Comparison of ENCODE assay signal across 20 mouse cellular contexts in the genomic region with DNA sequence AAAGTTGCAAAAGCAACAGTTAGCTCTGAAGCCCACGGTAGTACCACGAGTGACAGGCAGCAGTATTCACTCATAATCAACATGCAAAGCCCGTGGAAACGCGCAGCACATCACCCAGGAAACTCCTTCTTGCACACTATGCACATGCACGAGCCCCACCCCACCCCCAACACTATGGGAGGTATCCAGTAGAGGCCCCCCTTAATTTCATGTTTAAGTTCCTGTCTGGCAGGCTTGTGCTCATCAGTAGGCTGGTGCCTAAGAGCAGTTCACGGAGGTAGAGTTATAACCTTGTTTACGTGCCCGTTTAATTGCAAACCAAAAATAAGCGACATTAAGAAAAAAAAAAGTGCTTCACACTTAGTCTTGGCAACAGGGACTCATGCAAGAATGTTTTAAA.
DNase-seq lines count a peak whose midpoint lies in the region; ATAC-seq and TF ChIP-seq lines count a peak whose summit lies in the region.
"Had no signal": no experiment of that assay in that cellular context is flagged by ENCODE, and none has a peak within 500 bp of the region (broad histone marks: within the 10 kb centered on the region; RNA-seq: fewer than 3 reads in every experiment).

No protein-coding gene starts in this region.

- WGBS in lung, embryonic 16.5 days, result 46% methylated on average over 10 of the region's 10 CpGs
- WGBS in bone marrow, adult 2 months, result 75% methylated on average over 10 of the region's 10 CpGs
- WGBS in heart, embryonic 10.5 days, result 92% methylated on average over 10 of the region's 10 CpGs

- TF ChIP-seq CTCF in bone marrow, adult 2 months (IDR thresholded peaks at IDR 0.05; ENCODE audit: control insufficient read depth, insufficient read depth, low read length), result no peak

- no peak for DNase-seq in lung, postnatal 4 days
- DNase-seq in CD4-positive helper T cell, adult 2 months (ENCODE audit: low read depth, low spot score), result peak; percentile 35
- peak; percentile 27 for DNase-seq in thymus, postnatal 25 days
- no peak for DNase-seq in retina, postnatal 1 day
- DNase-seq in heart, embryonic 10.5 days (ENCODE audit: low spot score), result no peak
- DNase-seq: cerebellum, adult 8-10 months; gastrocnemius, adult 2 months; heart, postnatal 14 days; kidney, adult 8-10 months; kidney, postnatal 14 days; left cerebral cortex, postnatal 4 days; right cerebral cortex, adult 18-20 months had no signal

- H3K4me2 ChIP-seq in lung, embryonic 16.5 days (ENCODE audit: low read depth, low read length), result no peak overlapping the region
- H3K4me2 ChIP-seq: forebrain, embryonic 12.5 days; heart, embryonic 12.5 days; hindbrain, embryonic 13.5 days; midbrain, embryonic 11.5 days; stomach, embryonic 15.5 days had no signal

- no peaks in the 10 kb centered on the region for H3K27me3 ChIP-seq in lung, embryonic 16.5 days (ENCODE audit: control insufficient read depth, insufficient read depth, low read depth, low read length)
- H3K27me3 ChIP-seq in heart, embryonic 10.5 days (ENCODE audit: insufficient read depth, poor library complexity, severe bottlenecking), result peaks cover 16% of the 10 kb centered on the region; the same call in 1 of the 2 replicates
- H3K27me3 ChIP-seq: forebrain, embryonic 12.5 days; heart, embryonic 12.5 days; hindbrain, embryonic 13.5 days; stomach, embryonic 15.5 days had no signal

- no peak overlapping the region for H3K4me3 ChIP-seq in lung, embryonic 16.5 days (ENCODE audit: low read length)
- no peak overlapping the region for H3K4me3 ChIP-seq in bone marrow, adult 2 months (replicated peaks; ENCODE audit: control insufficient read depth, low read depth, low read length)
- H3K4me3 ChIP-seq in heart, embryonic 10.5 days, result no peak overlapping the region
- H3K4me3 ChIP-seq: forebrain, embryonic 12.5 days; gastrocnemius, adult 2 months; heart, embryonic 12.5 days; hindbrain, embryonic 13.5 days; layer of hippocampus, adult 2 months; stomach, embryonic 15.5 days had no signal

- no peak for ATAC-seq in lung, embryonic 16.5 days (ENCODE audit: low read depth)

- no peak for TF ChIP-seq POLR2A in bone marrow, adult 2 months (IDR thresholded peaks at IDR 0.05; ENCODE audit: borderline replicate concordance, control insufficient read depth, low read depth, low read length)

- H3K4me1 ChIP-seq in lung, embryonic 16.5 days (replicated peaks; ENCODE audit: control insufficient read depth, insufficient read depth, low read length), result peaks cover 52% of the 10 kb centered on the region
- H3K4me1 ChIP-seq in bone marrow, adult 2 months (ENCODE audit: control insufficient read depth, insufficient read depth, low read length), result peaks cover 3% of the 10 kb centered on the region
- peaks cover 14% of the 10 kb centered on the region; the same call in 1 of the 2 replicates for H3K4me1 ChIP-seq in heart, embryonic 10.5 days

- no peak overlapping the region for H3K9ac ChIP-seq in lung, embryonic 16.5 days (ENCODE audit: low read length)
- H3K9ac ChIP-seq: forebrain, embryonic 12.5 days; heart, embryonic 12.5 days; hindbrain, embryonic 13.5 days; stomach, embryonic 15.5 days had no signal

- peak overlapping the region; percentile 40 for H3K27ac ChIP-seq in lung, embryonic 16.5 days (ENCODE audit: low read length)
- peak overlapping the region; percentile 97 for H3K27ac ChIP-seq in bone marrow, adult 2 months (ENCODE audit: control insufficient read depth, insufficient read depth, low read depth, low read length, poor library complexity)
- H3K27ac ChIP-seq in heart, embryonic 10.5 days, result no peak overlapping the region
- H3K27ac ChIP-seq: forebrain, embryonic 12.5 days; gastrocnemius, adult 2 months; hindbrain, embryonic 13.5 days; layer of hippocampus, adult 2 months; stomach, embryonic 15.5 days had no signal

- no peaks in the 10 kb centered on the region for H3K9me3 ChIP-seq in lung, embryonic 16.5 days (ENCODE audit: control insufficient read depth, low read length)
- no peaks in the 10 kb centered on the region for H3K9me3 ChIP-seq in heart, embryonic 10.5 days
- H3K9me3 ChIP-seq: forebrain, embryonic 12.5 days; heart, embryonic 12.5 days; hindbrain, embryonic 13.5 days; stomach, embryonic 15.5 days had no signal

- no peaks in the 10 kb centered on the region for H3K36me3 ChIP-seq in lung, embryonic 16.5 days (ENCODE audit: control insufficient read depth, insufficient read depth, low read length)
- H3K36me3 ChIP-seq in heart, embryonic 10.5 days, result no peaks in the 10 kb centered on the region
- H3K36me3 ChIP-seq: stomach, embryonic 15.5 days had no signal

Comparison
In these comparisons a context has a peak if more than half of its experiments do, and no peak if none do; other contexts are left out.
1. DNase-seq: peak in CD4-positive helper T cell, adult 2 months (single experiment) and thymus, postnatal 25 days (single experiment); none in lung, postnatal 4 days (0 of 2), retina, postnatal 1 day (single experiment) and heart, embryonic 10.5 days (single experiment).